Mouse (Mus musculus) gastrocnemius, adult 8-10 months (tissue): Measurements from ENCODE around the gene Tram2. TPM values are rescaled to one million over a fixed set of nuclear protein-coding genes. Genes with fewer than 3 reads are reported as not detected.

Source experiments
- DNase-seq, 2 experiments: peaks; one replicate each; pipeline ENCODE4 v3.0.0; 2022; ENCODE audit warnings: low spot score in 2 of 2
- total RNA-seq, 4 experiments: library from RNA; stranded (reverse); gene quantifications; 2 replicates each; pipeline ENCODE4 v1.2.4; 2022

Tram2 gene
- total RNA-seq, 4 experiments from 2014 or later, result 1.7 to 2.3 (median 1.8) TPM

- DNase-seq, result no peak
These were observed 104.5 kb downstream of the Tram2 start for GRCm38 (mm10) chr1:20974341-20975135.

- no peak for DNase-seq
These were observed 105.6 kb downstream of the Tram2 start for GRCm38 (mm10) chr1:20973389-20973788.

GRCm38 (mm10) chr1:20969642-20970041 lies 109.4 kb downstream of the Tram2 start:
- no peak for DNase-seq

GRCm38 (mm10) chr1:20954876-20955275 lies 124.2 kb downstream of the Tram2 start:
- no peak for DNase-seq

GRCm38 (mm10) chr1:20951799-20952198 lies 127.2 kb downstream of the Tram2 start:
- no peak for DNase-seq

- DNase-seq, result peak; percentile 86 to 92
These were observed 127.7 kb downstream of the Tram2 start, which contains the start of gene Efhc1 for GRCm38 (mm10) chr1:20951300-20951763. Gene Efhc1, plus strand, starts transcription at chr1:20951626.

Other genes with a start within 250 kb of the Tram2 start
- gene Paqr8, start 188.6 kb downstream of the Tram2 start, total RNA-seq, result under 1 TPM; 0.58 to 0.92 (median 0.79) TPM
- under 1 TPM in 3 of 4 experiments, not detected in 1; 0.12 to 0.29 (median 0.13) TPM for gene Efhc1, start 127.6 kb downstream of the Tram2 start, total RNA-seq
- gene Tmem14a, start 139.3 kb upstream of the Tram2 start, total RNA-seq, result 1 to 10 TPM in 2 of 4 experiments, under 1 TPM in 2; 0.73 to 1.5 (median 1.0) TPM
- gene Gsta3, start 161.4 kb upstream of the Tram2 start, total RNA-seq, result 1 to 10 TPM in 2 of 4 experiments, under 1 TPM in 2; 0.48 to 1.2 (median 0.86) TPM